Mouse (Mus musculus) C2C12 (cell line): ENCODE measurements around the gene Srbd1. TPM values are rescaled to one million over a fixed set of nuclear protein-coding genes. Genes with fewer than 3 reads are reported as not detected.

Experiments
- H3K27me3 ChIP-seq: one replicate; pipeline ENCODE4 v1.6.1; 2011; ENCODE audit not compliant: control insufficient read depth, insufficient read depth, insufficient read length
- H3K36me3 ChIP-seq: one replicate; pipeline ENCODE4 v1.6.1; 2011; ENCODE audit not compliant: control insufficient read depth, insufficient read depth
- H3K4me3 ChIP-seq: one replicate; pipeline ENCODE4 v1.5.1; 2011; ENCODE audit warnings: mild to moderate bottlenecking, control low read depth; ENCODE audit not compliant: poor library complexity, insufficient read depth, severe bottlenecking
- H3K79me2 ChIP-seq: one replicate; pipeline ENCODE4 v1.6.1; 2011; ENCODE audit not compliant: control insufficient read depth, insufficient read depth
- H3K79me3 ChIP-seq: one replicate; pipeline ENCODE4 v1.6.1; 2011; ENCODE audit warnings: low read depth, control low read depth
- H3ac ChIP-seq: one replicate; pipeline ENCODE3; 2011; ENCODE audit warnings: low read depth; ENCODE audit not compliant: control insufficient read depth, insufficient read length
- CEBPB ChIP-seq: IDR thresholded peaks from one replicate; pipeline ENCODE4 v1.6.1; 2011; ENCODE audit warnings: low read depth, mild to moderate bottlenecking, control low read depth, moderate library complexity
- CTCF ChIP-seq: IDR thresholded peaks from one replicate; pipeline ENCODE4 v1.5.1; 2011; ENCODE audit not compliant: control insufficient read depth, insufficient read depth, insufficient read length
- FOSL1 ChIP-seq: IDR thresholded peaks from one replicate; pipeline ENCODE4 v1.8.0; 2011; ENCODE audit warnings: mild to moderate bottlenecking, low read length; ENCODE audit not compliant: poor library complexity, insufficient read depth, severe bottlenecking
- MAX ChIP-seq: IDR thresholded peaks from one replicate; pipeline ENCODE4 v1.6.1; 2011; ENCODE audit warnings: mild to moderate bottlenecking, control low read depth
- MYOD1 ChIP-seq: IDR thresholded peaks from one replicate; pipeline ENCODE4 v1.6.1; 2011; ENCODE audit warnings: low read depth; ENCODE audit not compliant: control insufficient read depth, insufficient read length
- MYOG ChIP-seq: IDR thresholded peaks from one replicate; pipeline ENCODE4 v1.6.1; 2011; ENCODE audit not compliant: control insufficient read depth, insufficient read length; ENCODE audit errors: extremely low read depth
- USF1 ChIP-seq: IDR thresholded peaks from one replicate; pipeline ENCODE4 v1.6.1; 2011; ENCODE audit warnings: low read depth, mild to moderate bottlenecking, control low read depth, moderate library complexity
- polyA plus RNA-seq: library from polyadenylated mRNA; unstranded; fragments of >200 nt; fragmentation: generic; extraction: Trizol; gene quantifications from one replicate; pipeline ENCODE4 v1.2.1, GENCODE M21; 2012; ENCODE audit warnings: missing spikeins

Srbd1 gene
- polyA plus RNA-seq, 1 experiment: 7.6 TPM

DNA sequence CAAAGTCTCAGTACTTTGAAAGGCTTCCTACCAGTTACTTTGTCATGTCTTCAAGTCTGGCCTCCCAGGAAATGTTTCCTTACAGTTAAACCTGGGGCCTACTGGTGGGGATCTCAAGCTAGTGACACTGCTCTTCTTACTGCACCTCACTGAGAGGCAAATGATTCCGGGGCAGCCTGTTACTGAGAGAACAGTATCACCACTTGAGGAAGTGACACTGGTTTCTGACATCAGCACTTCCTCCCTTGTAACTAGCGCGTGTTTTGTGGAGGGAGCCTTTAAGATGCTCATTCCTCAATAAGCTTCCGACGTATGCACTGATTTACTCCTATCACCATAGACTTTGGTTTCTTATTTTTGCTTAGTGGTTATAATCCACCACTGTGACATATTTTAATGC, 16.8 kb downstream of the Srbd1 start:
- H3ac ChIP-seq: no peak overlapping the region
- H3K79me2 ChIP-seq: no peaks in the 10 kb centered on the region
- no peak overlapping the region for H3K4me3 ChIP-seq
- H3K27me3 ChIP-seq: no peaks in the 10 kb centered on the region
- peaks cover 40% of the 10 kb centered on the region for H3K36me3 ChIP-seq
- peaks cover 2% of the 10 kb centered on the region for H3K79me3 ChIP-seq
- TF ChIP-seq MAX (no peak), MYOG (no peak), CEBPB (no peak), MYOD1 (no peak), FOSL1 (no peak), CTCF (no peak), USF1 (no peak)

DNA sequence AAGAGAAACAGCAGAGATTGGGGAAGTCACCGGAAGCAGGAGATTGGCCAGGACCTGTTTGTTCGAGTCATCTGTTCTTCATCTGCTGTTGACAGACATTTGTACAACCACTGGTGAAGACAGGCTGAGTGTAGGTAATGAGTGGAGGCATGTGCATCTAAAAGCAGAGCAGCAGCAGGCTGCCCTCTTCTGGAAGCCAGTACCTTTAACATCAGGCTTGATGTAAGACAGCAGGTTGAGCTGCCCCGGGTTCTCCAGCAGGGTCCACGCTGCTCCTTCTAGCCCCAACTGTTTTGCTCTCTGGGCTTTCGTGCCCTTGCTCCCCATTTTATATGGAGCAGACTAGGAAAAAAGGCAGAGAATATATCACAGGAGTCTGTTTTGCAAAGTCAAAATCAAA, 19.1 kb downstream of the Srbd1 start:
- Histone ChIP-seq H3K27me3 (no peaks in the 10 kb centered on the region), H3K4me3 (no peak overlapping the region), H3ac (no peak overlapping the region), H3K79me2 (no peaks in the 10 kb centered on the region), H3K79me3 (no peaks in the 10 kb centered on the region), H3K36me3 (peaks cover 45% of the 10 kb centered on the region)
- TF ChIP-seq CEBPB (no peak), CTCF (no peak), MYOD1 (no peak), USF1 (no peak), MAX (no peak), FOSL1 (no peak), MYOG (no peak)

GRCm38 (mm10) chr17:86123146-86123545, 21.8 kb downstream of the Srbd1 start:
- Histone ChIP-seq H3K36me3 (peaks cover 40% of the 10 kb centered on the region), H3K79me3 (no peaks in the 10 kb centered on the region), H3K79me2 (no peaks in the 10 kb centered on the region), H3K4me3 (no peak overlapping the region), H3K27me3 (no peaks in the 10 kb centered on the region), H3ac (no peak overlapping the region)
- no peak for TF ChIP-seq CTCF
- no peak for TF ChIP-seq FOSL1
- no peak for TF ChIP-seq CEBPB
- no peak for TF ChIP-seq MYOD1
- TF ChIP-seq MAX: no peak
- TF ChIP-seq MYOG: no peak

DNA sequence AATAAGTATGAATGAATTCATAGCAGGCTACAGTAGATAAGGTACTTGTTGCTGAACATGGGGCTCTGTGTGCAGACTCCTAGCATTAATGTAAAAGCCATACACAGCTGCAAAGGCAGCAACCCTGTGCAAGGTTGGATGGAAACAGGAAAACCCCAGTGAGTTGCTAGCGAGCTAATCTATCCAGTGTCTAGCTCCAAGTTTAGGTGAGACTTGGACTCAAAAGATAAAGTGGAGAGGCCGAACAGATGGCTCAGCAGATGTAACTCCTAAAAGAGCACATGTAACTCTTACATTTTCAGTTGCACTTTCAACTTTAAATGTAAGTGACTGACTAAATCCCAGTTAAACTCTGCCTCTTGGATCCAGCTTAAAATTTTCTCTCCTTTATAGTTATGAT, 48.1 kb downstream of the Srbd1 start:
- Histone ChIP-seq H3K4me3 (no peak overlapping the region), H3K27me3 (no peaks in the 10 kb centered on the region), H3K79me2 (no peaks in the 10 kb centered on the region), H3K79me3 (no peaks in the 10 kb centered on the region), H3ac (no peak overlapping the region), H3K36me3 (peaks cover 44% of the 10 kb centered on the region)
- TF ChIP-seq MAX (no peak), MYOG (no peak), CEBPB (no peak), MYOD1 (no peak), CTCF (no peak)

- H3K4me3 ChIP-seq: no peak overlapping the region
- H3K79me3 ChIP-seq: no peaks in the 10 kb centered on the region
- TF ChIP-seq CEBPB (no peak), FOSL1 (no peak), USF1 (no peak), MYOD1 (no peak), CTCF (no peak), MYOG (no peak), MAX (no peak)
- H3ac ChIP-seq: no peak overlapping the region
- no peaks in the 10 kb centered on the region for H3K79me2 ChIP-seq
- no peaks in the 10 kb centered on the region for H3K27me3 ChIP-seq
- H3K36me3 ChIP-seq: peaks cover 35% of the 10 kb centered on the region
These were observed 51.9 kb downstream of the Srbd1 start for GRCm38 (mm10) chr17:86093124-86093523.

DNA sequence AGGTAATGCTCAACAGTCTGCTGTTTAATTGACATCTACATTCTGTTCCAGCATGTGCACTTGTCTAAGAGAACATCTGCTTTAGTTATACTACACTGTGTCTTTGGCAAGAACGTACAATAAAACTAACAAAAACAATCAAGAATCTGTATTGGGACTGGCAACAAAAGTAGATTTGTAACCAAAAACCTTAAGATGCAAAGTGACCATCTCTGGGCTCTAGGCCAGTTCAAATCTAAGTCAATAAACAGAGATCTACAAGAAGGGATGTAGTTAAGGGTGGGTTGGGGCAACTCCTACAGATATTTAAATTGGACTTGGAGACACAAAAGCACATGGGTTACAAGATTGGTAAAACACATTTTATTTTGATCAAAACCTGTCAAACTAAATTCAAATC, 53.3 kb downstream of the Srbd1 start:
- Histone ChIP-seq H3ac (no peak overlapping the region), H3K79me2 (no peaks in the 10 kb centered on the region), H3K79me3 (no peaks in the 10 kb centered on the region), H3K4me3 (no peak overlapping the region), H3K36me3 (peaks cover 20% of the 10 kb centered on the region), H3K27me3 (no peaks in the 10 kb centered on the region)
- TF ChIP-seq FOSL1 (no peak), MYOD1 (no peak), USF1 (no peak), MYOG (no peak), CEBPB (no peak), CTCF (no peak), MAX (no peak)
